Mouse (Mus musculus) left cerebral cortex, adult 2 months (tissue): ENCODE data around the gene Lysmd4. TPM values are rescaled to one million over a fixed set of nuclear protein-coding genes. Genes with fewer than 3 reads are reported as not detected.

Source experiments
- DNase-seq, 2 experiments: peaks; one replicate each; pipeline ENCODE4 v3.0.0; 2021 to 2022; ENCODE audit warnings: low spot score in 2 of 2, mixed read lengths in 1 of 2; ENCODE audit errors: extremely low spot score in 1 of 2
- H3K27ac ChIP-seq: fragments of 200-600 bp; 2 replicates; pipeline ENCODE4 v1.8.1; 2022
- H3K4me3 ChIP-seq: fragments of 200-600 bp; 2 replicates; pipeline ENCODE4 v1.8.1; 2022
- CTCF ChIP-seq: fragments of 200-600 bp; IDR thresholded peaks from 2 replicates; pipeline ENCODE4 v1.8.1; 2022; ENCODE audit warnings: antibody characterized with exemption, mild to moderate bottlenecking, moderate library complexity
- intact Hi-C: fragments of 180-260 bp; cut with DNase I; formaldehyde crosslinking; loops from one replicate; pipeline ENCODE4 v1.15.1; 2025
- total RNA-seq, 2 experiments: library from RNA; stranded (reverse); gene quantifications; 2 replicates each; pipeline ENCODE4 v1.2.3; 2021

Lysmd4 gene
- total RNA-seq, 2 experiments from 2014 or later = 33.7 to 36.1 TPM

GRCm38 (mm10) chr7:67211971-67212370 lies 10.4 kb upstream of the Lysmd4 start:
- intact Hi-C loops = no loop called here
- Histone ChIP-seq H3K4me3 (no peak overlapping the region), H3K27ac (no peak overlapping the region)
- TF ChIP-seq CTCF = no peak
- no peak for DNase-seq

- no peak overlapping the region for H3K27ac ChIP-seq
- no peak for DNase-seq
- no peak overlapping the region for H3K4me3 ChIP-seq
- TF ChIP-seq CTCF = no peak
- intact Hi-C loops = no loop called here
These were observed 8.8 kb upstream of the Lysmd4 start for GRCm38 (mm10) chr7:67213589-67213988.

- intact Hi-C loops = loop anchor here (5.0 kb wide), 1 partner anchor 374 kb away; no protein-coding TSS in a partner anchor
- DNase-seq = no peak
- H3K27ac ChIP-seq = no peak overlapping the region
- no peak overlapping the region for H3K4me3 ChIP-seq
- no peak for TF ChIP-seq CTCF
These were observed 6.0 kb upstream of the Lysmd4 start for GRCm38 (mm10) chr7:67216351-67216750.

- Histone ChIP-seq H3K4me3 (no peak overlapping the region), H3K27ac (no peak overlapping the region)
- peak; percentile 88 for TF ChIP-seq CTCF
- peak; percentile 64 to 69 for DNase-seq
- intact Hi-C loops = loop anchor here (1.0 to 5.0 kb wide), 2 partner anchors 375 to 414 kb away; no protein-coding TSS in a partner anchor
These were observed 5.3 kb upstream of the Lysmd4 start for GRCm38 (mm10) chr7:67217025-67217424.

- no peak for TF ChIP-seq CTCF
- DNase-seq = no peak
- intact Hi-C loops = no loop called here
- Histone ChIP-seq H3K4me3 (no peak overlapping the region), H3K27ac (no peak overlapping the region)
These were observed 3.7 kb downstream of the Lysmd4 start for GRCm38 (mm10) chr7:67225943-67226625.

GRCm38 (mm10) chr7:67227538-67227937 lies 5.2 kb downstream of the Lysmd4 start:
- H3K27ac ChIP-seq = no peak overlapping the region
- no peak for DNase-seq
- TF ChIP-seq CTCF = no peak
- no peak overlapping the region for H3K4me3 ChIP-seq
- intact Hi-C loops = no loop called here

- no peak for TF ChIP-seq CTCF
- H3K4me3 ChIP-seq = no peak overlapping the region
- intact Hi-C loops = no loop called here
- no peak for DNase-seq
- H3K27ac ChIP-seq = no peak overlapping the region
These were observed 6.0 kb downstream of the Lysmd4 start for GRCm38 (mm10) chr7:67228390-67228789.

- H3K27ac ChIP-seq = no peak overlapping the region; the same call in 1 of the 2 replicates
- peak; percentile 73 for TF ChIP-seq CTCF
- no peak overlapping the region for H3K4me3 ChIP-seq
- no peak for DNase-seq
- intact Hi-C loops = no loop called here
These were observed 6.7 kb downstream of the Lysmd4 start for GRCm38 (mm10) chr7:67228891-67229602.

GRCm38 (mm10) chr7:67229701-67230100 lies 7.4 kb downstream of the Lysmd4 start:
- no peak for TF ChIP-seq CTCF
- intact Hi-C loops = loop anchor here (10.0 kb wide), 1 partner anchor 525 kb away; the partner anchor contains the start of gene Synm

GRCm38 (mm10) chr7:67230221-67230620 lies 7.9 kb downstream of the Lysmd4 start:
- intact Hi-C loops = loop anchor here (10.0 kb wide), 1 partner anchor 525 kb away; the partner anchor contains the start of gene Synm
- Histone ChIP-seq H3K4me3 (no peak overlapping the region), H3K27ac (no peak overlapping the region)
- TF ChIP-seq CTCF = no peak
- DNase-seq = no peak

More at GRCm38 (mm10) chr7:67229701-67230100, 7.4 kb downstream of the Lysmd4 start:
- H3K27ac ChIP-seq = no peak overlapping the region
- no peak overlapping the region for H3K4me3 ChIP-seq
- DNase-seq = no peak

GRCm38 (mm10) chr7:67230640-67231140 lies 8.3 kb downstream of the Lysmd4 start:
- intact Hi-C loops = loop anchor here (10.0 kb wide), 1 partner anchor 524 kb away; the partner anchor contains the start of gene Synm
- Histone ChIP-seq H3K4me3 (no peak overlapping the region), H3K27ac (peak overlapping the region; percentile 16; the same call in 1 of the 2 replicates)
- no peak for TF ChIP-seq CTCF
- no peak for DNase-seq

- no peak for DNase-seq
- no peak for TF ChIP-seq CTCF
- Histone ChIP-seq H3K4me3 (no peak overlapping the region), H3K27ac (no peak overlapping the region)
- intact Hi-C loops = loop anchor here (10.0 kb wide), 1 partner anchor 522 kb away; the partner anchor contains the start of gene Synm
These were observed 10.2 kb downstream of the Lysmd4 start for GRCm38 (mm10) chr7:67232504-67232903.
